Mouse (Mus musculus): ENCODE measurements around the gene Pear1. TPM values are rescaled to one million over a fixed set of nuclear protein-coding genes. Genes with fewer than 3 reads are reported as not detected.

Pear1 gene
- polyA plus RNA-seq, 1 experiment from 2014 or later: 6.9 TPM

DNA sequence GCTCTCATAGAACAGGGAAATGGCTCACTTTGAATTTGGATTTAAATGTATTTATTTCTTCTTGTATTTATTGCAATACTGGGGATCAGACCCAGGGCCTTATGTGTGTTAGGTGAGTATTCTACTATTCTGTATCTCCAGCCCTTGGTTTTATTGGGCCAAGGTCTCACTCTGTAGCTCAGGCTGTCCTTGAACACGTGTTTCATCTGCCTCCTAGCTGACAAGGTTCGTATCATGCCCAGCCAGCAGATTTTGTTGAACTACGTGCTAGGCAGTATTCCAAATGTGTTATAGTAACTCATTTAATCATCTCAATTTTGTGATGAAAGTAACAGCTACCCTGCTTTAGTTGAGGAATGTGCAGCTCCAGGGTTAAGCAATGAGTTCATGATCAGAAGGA, 82.1 kb downstream of the Pear1 start:
- Histone ChIP-seq H3K4me3 (replicated peaks; ENCODE audit: low read depth, low read length) (no peak overlapping the region), H3K27me3 (ENCODE audit: control insufficient read depth, insufficient read depth, low read length) (no peaks in the 10 kb centered on the region), H3K36me3 (ENCODE audit: control insufficient read depth, insufficient read depth, low read length) (peaks cover 33% of the 10 kb centered on the region), H3K27ac (replicated peaks; ENCODE audit: low read depth, low read length) (no peak overlapping the region), H3K9me3 (ENCODE audit: control insufficient read depth, low read length) (no peaks in the 10 kb centered on the region), H3K9ac (replicated peaks; ENCODE audit: low read length) (no peak overlapping the region), H3K4me2 (ENCODE audit: low read length) (no peak overlapping the region), H3K4me1 (ENCODE audit: control insufficient read depth, insufficient read depth, low read length) (peaks cover 7% of the 10 kb centered on the region)
- 91% methylated on average over 3 of the region's 3 CpGs for WGBS
- DNase-seq: no peak
- no peak for ATAC-seq (ENCODE audit: low FRiP score, low TSS enrichment)

DNA sequence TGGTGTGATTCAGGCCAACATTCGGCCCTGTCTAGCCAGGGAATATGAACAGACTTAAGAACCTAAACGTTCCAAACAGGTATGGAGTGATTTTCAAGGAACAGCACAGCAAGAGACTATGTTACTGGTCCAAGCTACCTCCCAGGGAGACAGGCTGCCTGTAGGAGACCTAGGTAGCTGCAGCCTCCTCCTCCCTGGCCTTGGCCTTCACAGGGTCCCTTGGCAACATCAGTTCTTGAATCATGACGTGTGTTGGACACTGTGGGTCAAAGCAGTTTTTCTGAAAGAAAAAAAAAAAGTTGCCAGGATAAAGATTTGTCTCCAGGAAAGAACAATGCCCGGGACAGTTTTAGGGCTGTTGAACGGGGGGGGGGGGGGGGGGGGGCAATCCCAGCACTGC, 85.2 kb downstream of the Pear1 start:
- no peak overlapping the region for H3K9ac ChIP-seq (replicated peaks; ENCODE audit: low read length)
- peaks cover 64% of the 10 kb centered on the region for H3K36me3 ChIP-seq (ENCODE audit: control insufficient read depth, insufficient read depth, low read length)
- H3K4me2 ChIP-seq (ENCODE audit: low read length): no peak overlapping the region
- DNase-seq (no peak), ATAC-seq (ENCODE audit: low FRiP score, low TSS enrichment) (no peak)
- H3K4me1 ChIP-seq (ENCODE audit: control insufficient read depth, insufficient read depth, low read length): no peaks in the 10 kb centered on the region
- H3K27ac ChIP-seq (replicated peaks; ENCODE audit: low read depth, low read length): no peak overlapping the region
- no peaks in the 10 kb centered on the region for H3K27me3 ChIP-seq (ENCODE audit: control insufficient read depth, insufficient read depth, low read length)
- 83% methylated on average over 5 of the region's 5 CpGs for WGBS
- no peaks in the 10 kb centered on the region for H3K9me3 ChIP-seq (ENCODE audit: control insufficient read depth, low read length)
- no peak overlapping the region for H3K4me3 ChIP-seq (replicated peaks; ENCODE audit: low read depth, low read length)

DNA sequence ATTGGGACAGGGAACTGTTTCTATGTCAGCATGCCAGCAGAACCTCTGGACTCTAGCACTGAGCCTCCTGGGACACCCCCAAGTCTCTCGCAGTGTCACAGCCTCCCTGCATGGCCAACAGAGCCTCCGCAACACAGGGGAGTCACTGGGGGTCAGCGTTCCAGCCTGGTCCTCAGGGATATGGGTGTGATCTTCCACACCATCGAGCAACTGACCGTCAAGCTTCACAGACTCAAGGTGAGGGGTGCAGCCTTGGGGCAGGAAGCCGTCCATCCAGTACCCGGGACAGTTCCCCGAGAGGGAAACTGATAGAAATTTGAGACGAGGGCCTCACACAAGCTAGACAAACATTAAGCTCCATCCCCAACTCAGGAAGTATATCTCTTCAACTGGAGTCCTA, 88.8 kb downstream of the Pear1 start:
- Histone ChIP-seq H3K27ac (replicated peaks; ENCODE audit: low read depth, low read length) (no peak overlapping the region), H3K36me3 (ENCODE audit: control insufficient read depth, insufficient read depth, low read length) (peaks cover 90% of the 10 kb centered on the region), H3K4me1 (ENCODE audit: control insufficient read depth, insufficient read depth, low read length) (no peaks in the 10 kb centered on the region), H3K9ac (replicated peaks; ENCODE audit: low read length) (no peak overlapping the region), H3K27me3 (ENCODE audit: control insufficient read depth, insufficient read depth, low read length) (no peaks in the 10 kb centered on the region), H3K4me3 (replicated peaks; ENCODE audit: low read depth, low read length) (no peak overlapping the region), H3K9me3 (ENCODE audit: control insufficient read depth, low read length) (no peaks in the 10 kb centered on the region), H3K4me2 (ENCODE audit: low read length) (no peak overlapping the region)
- ATAC-seq (ENCODE audit: low FRiP score, low TSS enrichment) (no peak), DNase-seq (no peak)
- 90% methylated on average over 9 of the region's 9 CpGs for whole genome bisulfite sequencing

DNA sequence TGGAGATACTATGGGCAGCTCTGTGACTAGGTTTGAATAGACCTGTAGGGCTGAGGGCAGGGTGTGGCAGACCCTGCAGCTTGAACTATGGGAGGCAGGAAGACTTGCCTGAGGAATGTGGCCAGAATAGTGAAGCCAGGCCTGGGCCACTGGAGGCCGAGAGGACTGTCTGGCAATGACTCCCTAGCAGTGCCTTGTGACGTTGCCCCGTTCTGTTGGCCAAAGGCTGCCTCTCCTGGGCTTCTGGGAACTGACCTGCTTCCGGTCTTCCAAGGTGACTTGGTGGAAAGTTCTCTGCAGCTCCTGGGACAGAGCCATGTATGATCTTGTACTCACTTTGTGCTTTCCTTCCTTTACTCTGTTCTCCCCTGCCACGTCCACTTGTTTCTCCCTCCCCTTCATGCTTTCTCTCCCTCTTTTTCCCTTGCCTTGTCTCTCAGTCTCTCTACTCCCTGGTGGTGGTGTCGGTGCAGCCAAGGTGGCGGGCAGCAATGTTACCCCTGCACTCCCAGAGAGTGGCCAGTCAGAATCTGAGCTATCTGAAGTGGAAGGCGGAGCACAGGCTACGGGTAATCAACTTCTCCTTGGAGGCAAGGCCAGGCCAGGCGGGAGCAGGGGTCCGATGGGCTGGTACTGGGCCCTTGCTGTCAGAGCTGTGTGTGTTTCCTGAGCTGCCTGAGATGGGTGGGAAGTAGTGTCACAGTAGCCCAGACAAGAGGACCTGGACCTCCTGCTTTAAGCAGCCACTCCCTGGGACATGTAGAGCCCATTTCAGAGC, 89.9 kb downstream of the Pear1 start:
- Histone ChIP-seq H3K9me3 (ENCODE audit: control insufficient read depth, low read length) (no peaks in the 10 kb centered on the region), H3K9ac (replicated peaks; ENCODE audit: low read length) (no peak overlapping the region), H3K27me3 (ENCODE audit: control insufficient read depth, insufficient read depth, low read length) (no peaks in the 10 kb centered on the region), H3K36me3 (ENCODE audit: control insufficient read depth, insufficient read depth, low read length) (peaks cover 95% of the 10 kb centered on the region), H3K4me1 (ENCODE audit: control insufficient read depth, insufficient read depth, low read length) (no peaks in the 10 kb centered on the region), H3K4me2 (ENCODE audit: low read length) (no peak overlapping the region), H3K27ac (replicated peaks; ENCODE audit: low read depth, low read length) (no peak overlapping the region), H3K4me3 (replicated peaks; ENCODE audit: low read depth, low read length) (no peak overlapping the region)
- DNase-seq (no peak), ATAC-seq (ENCODE audit: low FRiP score, low TSS enrichment) (no peak)
- 91% methylated on average over 11 of the region's 11 CpGs for WGBS

DNA sequence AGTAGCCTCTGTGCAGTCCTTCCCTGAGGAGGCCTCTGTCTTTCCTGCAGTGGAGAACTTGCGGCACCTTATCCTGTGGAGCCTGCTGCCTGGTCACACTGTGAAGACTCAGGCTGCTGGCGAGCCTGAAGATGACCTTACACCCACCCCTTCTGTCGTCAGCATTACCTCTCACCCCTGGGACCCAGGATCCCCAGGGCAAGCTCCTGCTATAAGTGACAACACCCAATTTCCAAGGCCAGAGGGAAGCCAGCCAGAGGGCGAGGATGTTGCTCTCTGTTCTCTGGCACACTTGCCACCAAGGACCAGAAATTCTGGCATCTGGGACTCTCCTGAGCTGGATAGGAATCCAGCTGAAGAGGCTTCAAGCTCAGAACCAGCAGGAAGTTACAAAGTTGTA, 91.0 kb downstream of the Pear1 start:
- no peak overlapping the region for H3K27ac ChIP-seq (replicated peaks; ENCODE audit: low read depth, low read length)
- no peak overlapping the region for H3K4me3 ChIP-seq (replicated peaks; ENCODE audit: low read depth, low read length)
- no peak overlapping the region for H3K4me2 ChIP-seq (ENCODE audit: low read length)
- no peak overlapping the region for H3K9ac ChIP-seq (replicated peaks; ENCODE audit: low read length)
- H3K9me3 ChIP-seq (ENCODE audit: control insufficient read depth, low read length): no peaks in the 10 kb centered on the region
- DNase-seq (no peak), ATAC-seq (ENCODE audit: low FRiP score, low TSS enrichment) (no peak)
- H3K36me3 ChIP-seq (ENCODE audit: control insufficient read depth, insufficient read depth, low read length): peaks cover 96% of the 10 kb centered on the region
- 79% methylated on average over 4 of the region's 4 CpGs for WGBS
- H3K4me1 ChIP-seq (ENCODE audit: control insufficient read depth, insufficient read depth, low read length): no peaks in the 10 kb centered on the region
- H3K27me3 ChIP-seq (ENCODE audit: control insufficient read depth, insufficient read depth, low read length): no peaks in the 10 kb centered on the region

DNA sequence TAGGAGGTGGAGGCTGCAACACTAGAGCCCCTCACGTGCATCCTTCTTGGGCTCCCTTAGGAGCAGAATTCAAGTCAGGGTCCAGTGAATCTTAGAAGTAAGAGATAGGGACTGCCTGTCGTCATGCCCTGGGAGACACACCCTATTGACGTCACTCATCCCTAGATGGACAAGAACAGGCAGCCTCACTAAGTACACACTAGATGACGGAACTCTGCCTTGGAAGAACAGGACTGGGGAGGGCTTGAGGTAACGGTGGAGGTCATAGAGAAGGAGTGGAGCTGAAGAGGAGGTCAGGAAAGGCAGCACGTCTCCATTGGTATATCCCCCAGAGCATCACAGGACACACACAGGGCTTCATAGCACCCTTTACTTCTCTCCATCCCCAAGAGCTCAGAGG, 95.4 kb downstream of the Pear1 start:
- Histone ChIP-seq H3K4me2 (ENCODE audit: low read length) (no peak overlapping the region), H3K9ac (replicated peaks; ENCODE audit: low read length) (no peak overlapping the region), H3K4me3 (replicated peaks; ENCODE audit: low read depth, low read length) (no peak overlapping the region), H3K27me3 (ENCODE audit: control insufficient read depth, insufficient read depth, low read length) (no peaks in the 10 kb centered on the region), H3K36me3 (ENCODE audit: control insufficient read depth, insufficient read depth, low read length) (peaks cover 96% of the 10 kb centered on the region), H3K27ac (replicated peaks; ENCODE audit: low read depth, low read length) (no peak overlapping the region), H3K4me1 (ENCODE audit: control insufficient read depth, insufficient read depth, low read length) (no peaks in the 10 kb centered on the region), H3K9me3 (ENCODE audit: control insufficient read depth, low read length) (no peaks in the 10 kb centered on the region)
- 95% methylated on average over 6 of the region's 6 CpGs for WGBS
- ATAC-seq (ENCODE audit: low FRiP score, low TSS enrichment) (no peak), DNase-seq (no peak)

DNA sequence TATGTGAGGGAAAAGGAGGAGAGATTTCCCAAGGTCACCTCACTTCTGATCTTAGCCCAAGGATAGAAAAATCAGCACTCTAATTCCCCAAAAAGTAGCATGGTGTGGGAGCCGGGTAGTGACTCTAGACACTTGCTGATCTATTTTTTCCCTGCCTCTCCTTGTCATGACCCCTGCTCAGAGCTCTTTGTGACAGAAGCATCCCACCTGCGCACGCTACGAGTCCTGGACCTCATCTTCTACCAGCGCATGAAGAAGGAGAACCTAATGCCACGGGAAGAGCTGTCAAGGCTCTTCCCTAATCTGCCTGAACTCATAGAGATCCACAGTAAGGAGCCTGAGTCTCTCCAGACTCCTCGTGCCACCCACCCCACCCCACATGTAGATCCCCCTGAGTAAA, 97.9 kb downstream of the Pear1 start:
- H3K27ac ChIP-seq (replicated peaks; ENCODE audit: low read depth, low read length): no peak overlapping the region
- ATAC-seq (ENCODE audit: low FRiP score, low TSS enrichment) (no peak), DNase-seq (no peak)
- peaks cover 96% of the 10 kb centered on the region for H3K36me3 ChIP-seq (ENCODE audit: control insufficient read depth, insufficient read depth, low read length)
- H3K9ac ChIP-seq (replicated peaks; ENCODE audit: low read length): no peak overlapping the region
- WGBS: 96% methylated on average over 7 of the region's 7 CpGs
- H3K27me3 ChIP-seq (ENCODE audit: control insufficient read depth, insufficient read depth, low read length): no peaks in the 10 kb centered on the region
- no peak overlapping the region for H3K4me3 ChIP-seq (replicated peaks; ENCODE audit: low read depth, low read length)
- no peaks in the 10 kb centered on the region for H3K9me3 ChIP-seq (ENCODE audit: control insufficient read depth, low read length)
- H3K4me2 ChIP-seq (ENCODE audit: low read length): no peak overlapping the region
- H3K4me1 ChIP-seq (ENCODE audit: control insufficient read depth, insufficient read depth, low read length): no peaks in the 10 kb centered on the region

DNA sequence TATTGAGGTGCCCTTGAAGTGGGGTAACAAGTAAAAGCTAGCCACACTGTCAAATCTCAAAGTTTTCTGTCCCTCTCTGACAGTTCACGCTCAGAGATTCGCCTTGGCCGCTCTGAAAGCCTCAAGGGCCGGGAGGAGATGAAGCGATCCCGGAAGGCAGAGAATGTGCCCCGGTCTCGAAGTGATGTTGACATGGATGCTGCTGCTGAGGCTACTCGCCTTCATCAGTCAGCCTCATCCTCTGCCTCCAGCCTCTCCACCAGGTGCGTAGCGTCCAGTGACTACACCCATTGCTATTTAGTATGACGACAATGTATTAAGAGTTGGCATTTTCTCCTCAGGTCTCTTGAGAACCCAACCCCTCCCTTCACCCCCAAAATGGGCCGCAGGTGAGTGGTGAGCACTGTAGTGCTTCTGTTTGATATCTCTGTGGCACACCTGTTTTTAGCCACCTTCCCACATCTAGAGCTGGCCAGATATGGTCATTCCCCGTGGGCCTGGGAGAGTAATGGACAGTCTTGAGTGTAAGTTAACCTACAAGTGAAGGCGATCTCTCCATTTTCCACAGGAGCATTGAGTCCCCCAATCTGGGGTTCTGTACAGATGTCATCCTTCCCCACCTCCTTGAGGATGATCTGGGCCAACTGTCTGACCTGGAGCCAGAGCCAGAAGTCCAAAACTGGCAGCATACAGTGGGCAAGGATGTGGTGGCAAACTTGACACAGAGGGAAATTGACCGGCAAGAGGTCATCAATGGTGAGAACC, 98.5 kb downstream of the Pear1 start:
- Histone ChIP-seq H3K36me3 (ENCODE audit: control insufficient read depth, insufficient read depth, low read length) (peaks cover 96% of the 10 kb centered on the region), H3K27me3 (ENCODE audit: control insufficient read depth, insufficient read depth, low read length) (no peaks in the 10 kb centered on the region), H3K9me3 (ENCODE audit: control insufficient read depth, low read length) (no peaks in the 10 kb centered on the region), H3K4me3 (replicated peaks; ENCODE audit: low read depth, low read length) (no peak overlapping the region), H3K27ac (replicated peaks; ENCODE audit: low read depth, low read length) (no peak overlapping the region), H3K4me1 (ENCODE audit: control insufficient read depth, insufficient read depth, low read length) (no peaks in the 10 kb centered on the region), H3K9ac (replicated peaks; ENCODE audit: low read length) (no peak overlapping the region), H3K4me2 (ENCODE audit: low read length) (no peak overlapping the region)
- WGBS: 96% methylated on average over 16 of the region's 16 CpGs
- no peak for ATAC-seq (ENCODE audit: low FRiP score, low TSS enrichment)
- DNase-seq: no peak

DNA sequence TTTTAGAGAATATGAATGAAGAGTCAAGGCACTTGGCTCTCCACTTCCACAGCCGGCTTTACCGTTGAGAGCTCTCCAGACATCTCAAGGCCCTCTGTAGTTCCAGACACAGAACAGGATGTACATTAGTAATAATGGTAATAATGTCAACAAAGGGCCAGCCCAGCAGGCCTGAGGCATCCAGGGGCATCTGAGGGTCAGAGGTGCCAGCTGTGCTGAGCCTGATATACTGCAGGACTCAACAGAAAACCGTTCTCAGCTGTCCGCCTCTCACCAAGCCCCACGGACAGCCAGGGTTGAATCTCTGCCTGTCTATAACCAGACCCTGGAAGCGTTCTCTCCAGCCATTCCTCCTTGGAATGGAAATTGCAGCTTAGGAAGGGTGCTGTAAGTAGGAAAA, 99.5 kb downstream of the Pear1 start:
- Histone ChIP-seq H3K4me2 (ENCODE audit: low read length) (no peak overlapping the region), H3K36me3 (ENCODE audit: control insufficient read depth, insufficient read depth, low read length) (peaks cover 95% of the 10 kb centered on the region), H3K27me3 (ENCODE audit: control insufficient read depth, insufficient read depth, low read length) (no peaks in the 10 kb centered on the region), H3K9me3 (ENCODE audit: control insufficient read depth, low read length) (no peaks in the 10 kb centered on the region), H3K4me1 (ENCODE audit: control insufficient read depth, insufficient read depth, low read length) (no peaks in the 10 kb centered on the region), H3K27ac (replicated peaks; ENCODE audit: low read depth, low read length) (no peak overlapping the region), H3K9ac (replicated peaks; ENCODE audit: low read length) (no peak overlapping the region), H3K4me3 (replicated peaks; ENCODE audit: low read depth, low read length) (no peak overlapping the region)
- WGBS: 93% methylated on average over 6 of the region's 6 CpGs
- DNase-seq: no peak
- ATAC-seq (ENCODE audit: low FRiP score, low TSS enrichment): no peak
